ENCODE assay signal across 9 mouse cellular contexts in the genomic region with DNA sequence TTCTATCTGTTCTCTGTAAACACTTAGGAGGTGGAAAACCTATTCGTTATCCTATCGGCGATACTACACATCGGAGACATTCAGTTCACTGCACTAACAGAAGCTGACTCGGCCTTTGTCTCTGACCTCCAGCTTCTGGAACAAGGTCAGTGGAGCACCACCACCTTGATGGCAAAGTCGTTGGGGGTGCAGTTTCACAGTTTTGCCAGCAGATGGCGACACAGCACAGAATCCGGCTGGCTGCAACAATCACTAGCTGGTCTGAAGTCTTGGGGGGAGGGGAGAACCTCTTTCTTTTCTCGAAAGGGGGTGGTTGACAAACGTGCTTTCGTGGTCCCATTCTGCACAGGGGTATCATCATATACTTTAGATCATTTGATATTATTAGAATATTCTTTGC.
DNase-seq lines count a peak whose midpoint lies in the region; ATAC-seq lines count a peak whose summit lies in the region.
"Had no signal": no experiment of that assay in that cellular context is flagged by ENCODE, and none has a peak within 500 bp of the region (broad histone marks: within the 10 kb centered on the region; RNA-seq: fewer than 3 reads in every experiment).

No protein-coding gene starts in this region.

- no peak overlapping the region for H3K4me2 ChIP-seq in forebrain, embryonic 15.5 days (replicated peaks)
- H3K4me2 ChIP-seq in hindbrain, embryonic 11.5 days (replicated peaks; ENCODE audit: low read depth, low read length) = no peak overlapping the region
- H3K4me2 ChIP-seq: liver, embryonic 15.5 days had no signal

- no peaks in the 10 kb centered on the region for H3K27me3 ChIP-seq in forebrain, embryonic 15.5 days
- no peaks in the 10 kb centered on the region for H3K27me3 ChIP-seq in hindbrain, embryonic 11.5 days (ENCODE audit: control insufficient read depth, insufficient read depth, low read length)
- H3K27me3 ChIP-seq: liver, embryonic 15.5 days had no signal

- no peak overlapping the region for H3K9ac ChIP-seq in forebrain, embryonic 15.5 days (replicated peaks)
- no peak overlapping the region for H3K9ac ChIP-seq in hindbrain, embryonic 11.5 days (ENCODE audit: low read depth, low read length)
- H3K9ac ChIP-seq: liver, embryonic 15.5 days had no signal

- no peaks in the 10 kb centered on the region for H3K36me3 ChIP-seq in forebrain, embryonic 15.5 days
- no peaks in the 10 kb centered on the region for H3K36me3 ChIP-seq in hindbrain, embryonic 11.5 days (ENCODE audit: control insufficient read depth, insufficient read depth, low read length)
- H3K36me3 ChIP-seq: liver, embryonic 15.5 days had no signal

- 9% methylated on average over 11 of the region's 11 CpGs for WGBS in forebrain, embryonic 15.5 days
- WGBS in hindbrain, embryonic 11.5 days = 17% methylated on average over 11 of the region's 11 CpGs

- H3K9me3 ChIP-seq in forebrain, embryonic 15.5 days = no peaks in the 10 kb centered on the region
- H3K9me3 ChIP-seq in hindbrain, embryonic 11.5 days (ENCODE audit: control insufficient read depth, low read length) = no peaks in the 10 kb centered on the region
- H3K9me3 ChIP-seq: liver, embryonic 15.5 days had no signal

- no peak overlapping the region for H3K27ac ChIP-seq in forebrain, embryonic 15.5 days (replicated peaks)
- H3K27ac ChIP-seq in hindbrain, embryonic 11.5 days (ENCODE audit: low read depth, low read length) = no peak overlapping the region
- H3K27ac ChIP-seq: liver, embryonic 15.5 days had no signal

- ATAC-seq in cerebellum, adult (ENCODE audit: insufficient number of reproducible peaks, low FRiP score, low TSS enrichment) = 0 out of 2 replicates have a peak, but pooled peaks have one; percentile 50
- ATAC-seq in forebrain, embryonic 15.5 days (replicated peaks) = peak; percentile 47; the same call in 1 of the 2 replicates
- peak; percentile 17; the same call in 1 of the 2 replicates for ATAC-seq in hindbrain, embryonic 11.5 days (ENCODE audit: low FRiP score)
- ATAC-seq in megakaryocyte progenitor cell, adult 5-6 weeks (replicated peaks; ENCODE audit: poor library complexity) = peak; percentile 96

- peak; percentile 38 for DNase-seq in Muller cell, postnatal 12 days (ENCODE audit: inconsistent ontology term)
- DNase-seq in hindbrain, embryonic 11.5 days (ENCODE audit: low spot score) = peak; percentile 89
- DNase-seq in layer of hippocampus, postnatal 14 days (ENCODE audit: low spot score in 2 of 2) = peak; percentile 81 to 83
- DNase-seq in right cerebral cortex, adult 18-20 months = peak; percentile 72
- DNase-seq in urinary bladder, postnatal 10 days (ENCODE audit: low spot score) = peak; percentile 25

- peaks cover 17% of the 10 kb centered on the region for H3K4me1 ChIP-seq in forebrain, embryonic 15.5 days
- no peaks in the 10 kb centered on the region for H3K4me1 ChIP-seq in hindbrain, embryonic 11.5 days (replicated peaks; ENCODE audit: control insufficient read depth, insufficient read depth, low read length)
- H3K4me1 ChIP-seq: liver, embryonic 15.5 days had no signal

- H3K4me3 ChIP-seq in forebrain, embryonic 15.5 days = no peak overlapping the region
- no peak overlapping the region for H3K4me3 ChIP-seq in hindbrain, embryonic 11.5 days (ENCODE audit: low read depth, low read length)
- H3K4me3 ChIP-seq: liver, embryonic 15.5 days had no signal

Comparison
In these comparisons a context has a peak if more than half of its experiments do, and no peak if none do; other contexts are left out.
1. DNase-seq: peak in every context shown above with its lines; median percentile 89 in hindbrain, embryonic 11.5 days; 82 in layer of hippocampus, postnatal 14 days; 72 in right cerebral cortex, adult 18-20 months; 38 in Muller cell, postnatal 12 days; 25 in urinary bladder, postnatal 10 days.
2. ATAC-seq: peak in every context shown above with its lines; median percentile 96 in megakaryocyte progenitor cell, adult 5-6 weeks; 50 in cerebellum, adult; 47 in forebrain, embryonic 15.5 days; 17 in hindbrain, embryonic 11.5 days.